Mouse (Mus musculus) E14TG2a.4 (cell line): ENCODE measurements around the gene Grb10.

Experiments
- CTCF ChIP-seq: conservative IDR thresholded peaks from 2 replicates; pipeline ENCODE4 v1.5.1; 2014; ENCODE audit warnings: low read length
- POU5F1 ChIP-seq: IDR thresholded peaks from 2 replicates; pipeline ENCODE4 v1.6.1; 2014; ENCODE audit warnings: low read length, borderline replicate concordance

DNA sequence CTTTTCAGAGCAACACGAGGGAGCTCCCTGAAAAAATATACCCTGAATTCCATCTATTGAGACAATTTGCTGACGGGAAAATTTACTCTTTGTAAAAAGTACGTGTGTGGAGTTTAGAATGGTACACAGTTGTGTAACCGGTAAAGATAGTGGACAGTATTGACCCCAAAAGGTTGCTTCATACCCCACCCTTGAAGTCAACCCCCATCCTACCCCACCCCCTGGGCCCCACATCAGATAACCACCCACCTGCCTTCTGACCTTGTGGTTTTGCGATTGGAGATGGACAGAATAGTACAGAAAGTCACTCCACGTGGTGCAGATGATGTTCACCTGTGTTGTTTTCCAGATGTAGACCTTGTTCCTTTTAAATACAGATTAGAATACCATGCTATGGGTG is 2.9 kb upstream of the Grb10 start:
- TF ChIP-seq CTCF, result no peak
- TF ChIP-seq POU5F1, result no peak
